Comparison of ENCODE assay signal across 8 mouse cellular contexts in the genomic region with DNA sequence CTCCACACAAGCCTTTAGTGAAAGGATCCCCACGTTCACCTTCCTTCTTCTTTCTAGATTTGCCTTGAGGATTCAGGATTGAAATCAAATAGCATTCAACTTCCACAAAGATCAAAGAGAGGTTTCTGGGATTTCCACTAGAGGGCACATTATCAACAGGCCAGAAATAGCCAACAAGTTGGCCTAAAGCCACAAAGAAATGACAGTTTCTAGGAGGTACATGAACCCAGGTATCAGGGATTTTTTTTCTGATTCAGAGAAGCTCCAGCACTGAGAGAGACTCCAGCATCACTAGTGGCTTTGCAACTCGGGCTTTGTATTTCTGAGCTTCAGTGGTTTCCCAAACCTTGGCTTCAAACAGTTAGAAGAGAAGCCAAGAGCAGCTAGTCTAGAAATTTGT.
DNase-seq lines count a peak whose midpoint lies in the region; ATAC-seq lines count a peak whose summit lies in the region.

No protein-coding gene starts in this region.

- peak; percentile 52 for ATAC-seq in activated CD4-positive, CD25-positive, alpha-beta regulatory T cell, adult 4 months

- DNase-seq in cerebellum, adult 9-10 months = peak; percentile 36
- DNase-seq in cerebellum, adult 9-11 months = no peak
- DNase-seq in left cerebral cortex, adult 11 months (ENCODE audit: low spot score) = peak; percentile 40
- no peak for DNase-seq in left cerebral cortex, adult 9 months (ENCODE audit: low spot score in 2 of 2)
- peak; percentile 25 for DNase-seq in lung, postnatal 14 days
- DNase-seq in right cerebral cortex, adult 2 months (ENCODE audit: low spot score in 2 of 2) = no peak
- DNase-seq in right cerebral cortex, postnatal 14 days = no peak

Comparison
In these comparisons a context has a peak if more than half of its experiments do, and no peak if none do; other contexts are left out.
1. DNase-seq: peak in cerebellum, adult 9-10 months (single experiment), left cerebral cortex, adult 11 months (single experiment) and lung, postnatal 14 days (single experiment); none in cerebellum, adult 9-11 months (single experiment), left cerebral cortex, adult 9 months (0 of 2), right cerebral cortex, adult 2 months (0 of 2) and right cerebral cortex, postnatal 14 days (single experiment).